Mouse (Mus musculus) ES-Bruce4 (cell line): Measurements from ENCODE around the gene Mterf2.

Source experiments
- CTCF ChIP-seq: IDR thresholded peaks from one replicate; pipeline ENCODE4 v1.8.1; 2011; ENCODE audit warnings: low read depth, low read length
- EP300 ChIP-seq: IDR thresholded peaks from 2 replicates; pipeline ENCODE4 v1.6.1; 2011; ENCODE audit warnings: low read depth, low read length; ENCODE audit not compliant: insufficient read depth
- POLR2A ChIP-seq: IDR thresholded peaks from one replicate; pipeline ENCODE4 v1.8.1; 2011; ENCODE audit warnings: low read length; ENCODE audit not compliant: insufficient read depth

DNA sequence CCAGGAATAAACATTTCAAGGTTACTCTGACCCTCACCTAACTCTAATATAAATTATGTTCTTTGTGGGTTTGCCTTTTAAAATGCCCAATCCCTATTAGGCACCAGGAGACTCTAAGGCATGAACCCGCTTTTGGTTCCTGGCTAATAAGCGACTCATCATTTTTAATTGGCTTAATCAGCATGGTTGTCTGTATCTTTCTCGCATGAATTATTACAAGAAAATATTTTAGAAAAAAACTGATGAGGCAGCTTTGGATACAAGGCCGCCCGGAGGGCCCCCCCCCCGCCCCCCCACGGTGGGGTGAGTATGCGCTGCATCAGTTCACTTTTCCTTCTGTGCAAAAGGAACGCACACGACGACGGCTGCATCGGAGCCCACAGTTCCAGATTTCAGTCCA is 37.0 kb upstream of the Mterf2 start:
- TF ChIP-seq CTCF (no peak), POLR2A (no peak), EP300 (no peak)
